Mouse (Mus musculus) bone marrow macrophage, adult 2 months (primary cell): ENCODE measurements around the gene Helt. TPM values are rescaled to one million over a fixed set of nuclear protein-coding genes. Genes with fewer than 3 reads are reported as not detected.

Source experiments
- H3K27ac ChIP-seq: 2 replicates; pipeline ENCODE4 v1.5.1; 2012; ENCODE audit warnings: low read depth, low read length; ENCODE audit not compliant: insufficient read depth
- H3K4me1 ChIP-seq: 2 replicates; pipeline ENCODE4 v1.6.1; 2012; ENCODE audit warnings: low read length; ENCODE audit not compliant: control insufficient read depth, insufficient read depth
- H3K4me3 ChIP-seq: 2 replicates; pipeline ENCODE4 v1.5.1; 2012; ENCODE audit warnings: mild to moderate bottlenecking, low read length, moderate library complexity; ENCODE audit not compliant: insufficient read depth
- CTCF ChIP-seq: IDR thresholded peaks from 2 replicates; pipeline ENCODE4 v1.5.1; 2012; ENCODE audit warnings: low read depth, mild to moderate bottlenecking, low read length, moderate library complexity
- POLR2A ChIP-seq: IDR thresholded peaks from 2 replicates; pipeline ENCODE4 v1.6.1; 2012; ENCODE audit warnings: mild to moderate bottlenecking, low read depth, low read length, borderline replicate concordance
- polyA plus RNA-seq: library from polyadenylated mRNA; stranded (reverse); fragments of >200 nt; gene quantifications from 2 replicates; pipeline ENCODE4 v1.2.4, GENCODE M21; 2012; ENCODE audit not compliant: missing spikeins, insufficient read depth, insufficient read length

The Helt gene
- polyA plus RNA-seq, 1 experiment = not detected

- Histone ChIP-seq H3K4me3 (no peak overlapping the region), H3K4me1 (no peaks in the 10 kb centered on the region), H3K27ac (no peak overlapping the region)
- TF ChIP-seq CTCF = no peak
- TF ChIP-seq POLR2A = no peak
These were observed 7.7 kb upstream of the Helt start for GRCm38 (mm10) chr8:46302121-46302520.

DNA sequence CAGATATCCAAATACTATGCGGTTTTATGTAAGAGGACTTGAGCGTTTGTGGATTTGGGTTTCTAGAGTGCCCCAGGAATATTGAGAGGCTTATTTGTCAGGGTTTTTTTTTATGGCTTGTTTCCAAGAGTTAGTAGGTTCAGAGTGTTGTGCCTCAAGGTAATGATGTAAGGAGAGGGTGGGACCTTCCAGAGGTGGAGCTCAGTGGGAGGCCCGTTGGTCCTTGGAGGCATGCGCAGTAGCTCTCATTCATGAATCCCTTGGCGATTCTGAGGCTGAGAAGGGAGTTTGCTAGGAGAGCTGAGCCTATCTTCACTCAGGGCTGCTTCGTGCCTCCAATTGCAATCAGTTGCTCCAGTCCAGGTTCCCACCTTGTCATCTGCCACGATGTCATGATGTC is 4.4 kb upstream of the Helt start:
- no peak for TF ChIP-seq POLR2A
- no peak for TF ChIP-seq CTCF
- Histone ChIP-seq H3K4me1 (no peaks in the 10 kb centered on the region), H3K27ac (no peak overlapping the region), H3K4me3 (no peak overlapping the region)

DNA sequence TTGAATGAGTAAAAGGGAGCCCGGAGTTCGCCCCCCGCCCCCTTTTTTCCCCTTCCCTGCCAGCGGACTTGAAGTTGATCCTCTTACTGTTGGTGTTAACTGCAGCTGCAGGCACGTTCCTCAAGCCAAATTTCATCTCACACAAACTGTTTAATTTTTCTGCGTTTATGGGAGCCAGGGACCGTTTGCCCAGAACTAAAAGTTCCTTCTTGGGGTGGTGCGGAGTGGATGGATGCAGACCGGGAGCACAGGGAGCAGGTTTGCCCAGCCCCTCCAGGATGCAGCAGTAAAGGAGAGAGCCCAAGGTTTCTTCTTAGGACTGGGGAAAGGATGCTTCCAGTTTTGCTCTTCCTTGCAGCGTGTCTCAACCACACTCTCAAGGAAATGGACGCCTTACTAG is 2.1 kb upstream of the Helt start:
- no peak for TF ChIP-seq POLR2A
- TF ChIP-seq CTCF = no peak

DNA sequence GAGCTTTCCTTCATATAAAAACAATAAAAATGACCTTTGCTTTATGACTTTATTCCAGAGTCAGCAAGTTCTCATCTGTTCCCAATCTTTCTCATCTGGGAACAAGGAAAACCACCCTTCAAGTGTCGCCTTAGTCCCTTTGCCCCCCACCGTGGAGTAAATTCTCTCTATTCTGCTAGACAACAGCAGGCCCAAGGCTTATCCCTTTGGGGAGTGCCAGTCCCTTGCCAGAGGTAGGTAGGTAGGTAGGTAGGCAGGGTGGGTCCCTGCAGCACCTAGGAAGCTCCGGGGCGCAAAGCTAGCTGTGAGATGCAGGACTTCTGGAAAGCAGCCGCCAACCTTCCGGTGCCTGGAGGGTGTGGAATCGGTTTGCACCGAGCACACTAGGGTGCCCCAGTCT is 1.5 kb upstream of the Helt start:
- H3K4me1 ChIP-seq = no peaks in the 10 kb centered on the region
- TF ChIP-seq CTCF (no peak), POLR2A (no peak)
- no peak overlapping the region for H3K27ac ChIP-seq
- H3K4me3 ChIP-seq = no peak overlapping the region

More for the DNA sequence above, 2.1 kb upstream of the Helt start:
- H3K27ac ChIP-seq = no peak overlapping the region
- no peak overlapping the region for H3K4me3 ChIP-seq
- no peaks in the 10 kb centered on the region for H3K4me1 ChIP-seq

DNA sequence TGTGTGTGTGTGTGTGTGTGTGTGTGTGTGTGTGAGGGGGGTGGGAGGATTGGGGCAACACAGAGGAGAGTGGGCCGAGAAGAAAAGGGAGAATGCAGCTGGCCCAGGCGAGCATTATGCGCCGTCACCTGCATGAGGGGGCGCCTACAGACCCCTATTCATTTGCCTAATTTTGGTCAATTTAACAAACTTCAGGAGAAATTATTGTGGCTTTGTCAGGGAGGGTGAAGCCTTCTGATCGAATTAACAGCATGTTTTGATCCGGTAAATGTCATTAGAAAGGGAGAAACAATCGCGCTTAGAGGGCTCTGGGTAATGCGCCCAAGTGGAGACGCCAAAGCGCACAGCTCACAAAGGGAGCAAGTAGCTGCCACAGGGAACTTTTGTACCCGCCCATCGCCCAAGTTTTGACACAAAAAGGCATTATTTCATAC is 647 bp upstream of the Helt start:
- Histone ChIP-seq H3K27ac (no peak overlapping the region), H3K4me3 (no peak overlapping the region), H3K4me1 (no peaks in the 10 kb centered on the region)
- TF ChIP-seq CTCF (no peak), POLR2A (no peak)

DNA sequence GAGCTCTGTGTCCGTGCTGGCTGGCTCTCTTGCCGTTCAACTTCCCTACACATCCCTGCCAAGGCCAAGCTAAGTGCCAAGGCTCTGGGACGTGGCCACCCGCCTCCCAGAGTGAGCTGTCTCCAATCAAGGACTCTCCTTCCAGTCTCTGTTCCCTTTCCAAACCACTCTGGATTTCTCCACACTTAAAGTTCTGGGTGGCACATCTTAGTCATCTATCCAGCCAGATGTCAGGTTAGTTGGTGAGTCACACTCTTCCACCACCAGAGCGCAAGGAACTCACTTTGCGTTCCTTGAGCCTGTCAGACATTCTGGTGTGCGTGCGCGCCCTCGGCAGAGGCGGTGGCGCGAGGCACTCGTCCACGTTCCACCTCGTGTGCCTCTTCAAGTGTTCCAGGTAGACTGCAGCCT is 725 bp downstream of the Helt start:
- TF ChIP-seq CTCF = no peak
- TF ChIP-seq POLR2A = no peak
- no peak overlapping the region for H3K27ac ChIP-seq
- H3K4me1 ChIP-seq = no peaks in the 10 kb centered on the region
- H3K4me3 ChIP-seq = no peak overlapping the region

DNA sequence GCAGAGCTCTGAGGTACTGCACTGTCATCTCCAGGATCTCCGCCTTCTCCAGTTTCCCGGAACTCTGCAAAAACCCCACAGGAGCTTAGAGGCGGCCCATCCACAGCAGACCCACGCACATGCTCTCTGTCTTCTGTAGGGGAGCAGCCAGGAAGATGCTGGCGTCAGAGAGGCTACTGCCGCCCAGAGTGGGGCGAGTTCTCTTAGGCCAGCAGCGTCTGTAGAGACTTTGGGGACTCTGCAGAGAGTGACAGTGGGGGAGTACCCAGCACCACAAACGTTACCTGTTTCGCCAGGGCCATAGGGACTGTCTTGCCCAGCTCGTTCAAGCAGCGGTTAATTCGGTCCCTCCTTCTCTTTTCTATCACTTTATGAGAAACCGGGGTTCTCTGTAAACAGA is 1.3 kb downstream of the Helt start:
- Histone ChIP-seq H3K4me1 (no peaks in the 10 kb centered on the region), H3K27ac (no peak overlapping the region)
- TF ChIP-seq POLR2A (no peak), CTCF (no peak)

GRCm38 (mm10) chr8:46291931-46292675 is 2.4 kb downstream of the Helt start:
- Histone ChIP-seq H3K4me3 (no peak overlapping the region), H3K27ac (no peak overlapping the region), H3K4me1 (no peaks in the 10 kb centered on the region)
- TF ChIP-seq POLR2A (no peak), CTCF (no peak)

More for the DNA sequence above, 1.3 kb downstream of the Helt start:
- H3K4me3 ChIP-seq = no peak overlapping the region

- Histone ChIP-seq H3K4me1 (no peaks in the 10 kb centered on the region), H3K27ac (no peak overlapping the region), H3K4me3 (no peak overlapping the region)
- TF ChIP-seq CTCF = no peak
- TF ChIP-seq POLR2A = no peak
These were observed 5.2 kb downstream of the Helt start for GRCm38 (mm10) chr8:46289274-46289673.

- H3K4me1 ChIP-seq = no peaks in the 10 kb centered on the region
- TF ChIP-seq POLR2A (no peak), CTCF (no peak)
- H3K27ac ChIP-seq = no peak overlapping the region
- no peak overlapping the region for H3K4me3 ChIP-seq
These were observed 6.5 kb downstream of the Helt start for GRCm38 (mm10) chr8:46288021-46288420.

DNA sequence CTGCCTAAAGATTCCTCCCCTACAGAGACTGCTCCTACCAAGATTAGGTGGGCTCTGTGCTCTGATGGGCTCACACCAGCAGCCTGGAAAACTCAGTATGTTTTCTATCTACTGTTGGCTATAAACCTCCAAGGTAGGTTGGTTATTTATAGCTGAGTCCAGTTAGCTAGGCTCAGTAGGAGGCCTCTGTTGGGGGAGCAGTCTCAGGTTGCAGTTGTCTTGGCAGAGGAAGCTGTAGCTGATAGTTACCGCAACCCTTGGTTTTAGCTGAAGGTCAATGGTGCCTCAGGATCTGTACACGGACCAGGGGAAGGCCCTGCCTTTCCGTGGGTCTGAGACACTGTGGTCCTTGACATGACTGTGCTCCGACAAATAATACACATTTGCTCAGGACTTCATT is 8.5 kb downstream of the Helt start:
- Histone ChIP-seq H3K4me3 (no peak overlapping the region), H3K4me1 (no peaks in the 10 kb centered on the region), H3K27ac (no peak overlapping the region)
- TF ChIP-seq POLR2A = no peak
- no peak for TF ChIP-seq CTCF
